Comparison of ENCODE assay signal across 9 mouse cellular contexts in the genomic region with DNA sequence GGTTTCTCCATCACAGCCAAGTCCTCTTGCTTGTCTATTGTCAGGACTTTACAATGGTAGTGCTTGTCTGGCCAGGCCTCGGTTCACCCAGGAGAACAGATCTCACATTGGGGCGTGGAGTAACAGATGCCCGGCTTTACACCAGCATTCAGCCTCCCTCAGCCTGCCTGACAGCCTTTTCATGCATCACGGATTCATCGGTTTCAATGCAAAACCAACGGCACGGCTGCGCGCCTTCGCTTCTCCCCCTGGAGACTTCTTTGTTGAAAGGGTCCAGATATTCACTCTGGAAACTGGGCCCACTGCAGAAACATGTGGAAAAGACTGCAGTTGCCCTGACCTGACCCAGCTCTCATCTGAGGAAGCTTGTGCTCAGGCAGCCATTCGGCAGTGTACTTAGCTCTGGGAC.
DNase-seq lines count a peak whose midpoint lies in the region; ATAC-seq lines count a peak whose summit lies in the region.
"Had no signal": no experiment of that assay in that cellular context is flagged by ENCODE, and none has a peak within 500 bp of the region (broad histone marks: within the 10 kb centered on the region; RNA-seq: fewer than 3 reads in every experiment).

No protein-coding gene starts in this region.

- no peaks in the 10 kb centered on the region for H3K4me1 ChIP-seq in megakaryocyte, embryonic 14.5 days
- H3K4me1 ChIP-seq in midbrain, embryonic 11.5 days (ENCODE audit: control insufficient read depth, insufficient read depth, low read length) = peaks cover 21% of the 10 kb centered on the region

- H3K4me3 ChIP-seq in megakaryocyte, embryonic 14.5 days (replicated peaks) = peak overlapping the region; percentile 33
- no peak overlapping the region for H3K4me3 ChIP-seq in midbrain, embryonic 11.5 days (ENCODE audit: low read depth, low read length)

- H3K27me3 ChIP-seq in megakaryocyte, embryonic 14.5 days (replicated peaks) = no peaks in the 10 kb centered on the region
- H3K27me3 ChIP-seq in midbrain, embryonic 11.5 days (ENCODE audit: control insufficient read depth, insufficient read depth, low read length) = no peaks in the 10 kb centered on the region

- peaks cover 4% of the 10 kb centered on the region for H3K9me3 ChIP-seq in megakaryocyte, embryonic 14.5 days
- peaks cover 2% of the 10 kb centered on the region; the same call in 1 of the 2 replicates for H3K9me3 ChIP-seq in midbrain, embryonic 11.5 days (ENCODE audit: control insufficient read depth, low read length)

- DNase-seq in frontal cortex, adult 2 months (ENCODE audit: extremely low spot score in 1 of 2, low spot score in 1 of 2) = peak; percentile 3 to 34
- peak; percentile 94 for DNase-seq in midbrain, embryonic 11.5 days (ENCODE audit: low spot score, missing footprints)
- no peak for DNase-seq in lung, postnatal 25 days (ENCODE audit: low spot score)
- DNase-seq in thymus, postnatal 10 days (ENCODE audit: low spot score in 2 of 2) = no peak

- no peaks in the 10 kb centered on the region for H3K36me3 ChIP-seq in megakaryocyte, embryonic 14.5 days (replicated peaks; ENCODE audit: low read length)
- no peaks in the 10 kb centered on the region for H3K36me3 ChIP-seq in midbrain, embryonic 11.5 days (ENCODE audit: control insufficient read depth, insufficient read depth, low read length)
- H3K36me3 ChIP-seq: G1E had no signal

- 0 out of 2 replicates have a peak overlapping the region, but pooled peaks have one; percentile 17 for H3K9ac ChIP-seq in midbrain, embryonic 11.5 days (ENCODE audit: low read length)

- WGBS in midbrain, embryonic 11.5 days = 22% methylated on average over 11 of the region's 11 CpGs

- H3K27ac ChIP-seq in midbrain, embryonic 11.5 days (ENCODE audit: low read depth, low read length) = peak overlapping the region; percentile 85

- H3K4me2 ChIP-seq in midbrain, embryonic 11.5 days = no peak overlapping the region; the same call in 1 of the 2 replicates

- no peak for ATAC-seq in megakaryocyte, adult 5-6 weeks (ENCODE audit: poor library complexity, severe bottlenecking)
- ATAC-seq in midbrain, embryonic 11.5 days (ENCODE audit: low FRiP score) = peak; percentile 94
- ATAC-seq in megakaryocyte progenitor cell, adult 5-6 weeks (replicated peaks; ENCODE audit: poor library complexity) = no peak
- ATAC-seq in CD4-positive, CD25-positive, alpha-beta regulatory T cell, adult 4 months = no peak

Comparison
In these comparisons a context has a peak if more than half of its experiments do, and no peak if none do; other contexts are left out.
1. DNase-seq: peak in frontal cortex, adult 2 months (2 of 2) and midbrain, embryonic 11.5 days (single experiment); none in lung, postnatal 25 days (single experiment) and thymus, postnatal 10 days (0 of 2).